Mouse (Mus musculus) stomach, postnatal 0 days (tissue): ENCODE results near the gene Vmn2r117. TPM values are rescaled to one million over a fixed set of nuclear protein-coding genes. Genes with fewer than 3 reads are reported as not detected.
"Not testable (repeated sequence)": the region's sequence is repeated elsewhere in the genome, so short reads cannot be mapped to it uniquely, and the experiment has no call there.

Experiments used
- ATAC-seq: fragments of 200-750 bp; cut with Nextera tagmentation; 2 replicates; pipeline ENCODE4 v1.8.0; 2017; ENCODE audit not compliant: low FRiP score, low TSS enrichment
- DNase-seq: peaks from one replicate; pipeline ENCODE4 v3.0.0-alpha.2; 2016; ENCODE audit warnings: low spot score
- H3K27ac ChIP-seq: fragments of 300-500 bp; sonication (generic); replicated peaks from 2 replicates; pipeline ENCODE4 v1.5.1; 2014; ENCODE audit warnings: mild to moderate bottlenecking, control low read depth
- H3K27me3 ChIP-seq: fragments of 300-500 bp; sonication (generic); 2 replicates; pipeline ENCODE4 v1.6.1; 2014; ENCODE audit warnings: low read length; ENCODE audit not compliant: control insufficient read depth, insufficient read depth
- H3K36me3 ChIP-seq: fragments of 300-500 bp; sonication (generic); 2 replicates; pipeline ENCODE4 v1.6.1; 2014; ENCODE audit warnings: low read length, mixed read lengths; ENCODE audit not compliant: control insufficient read depth, insufficient read depth
- H3K4me1 ChIP-seq: fragments of 300-500 bp; sonication (generic); replicated peaks from 2 replicates; pipeline ENCODE4 v1.6.1; 2014; ENCODE audit warnings: antibody characterized with exemption; ENCODE audit not compliant: control insufficient read depth, insufficient read depth
- H3K4me2 ChIP-seq: fragments of 300-500 bp; sonication (generic); replicated peaks from 2 replicates; pipeline ENCODE4 v1.6.1; 2014; ENCODE audit warnings: low read depth, mild to moderate bottlenecking, control low read depth, moderate library complexity
- H3K4me3 ChIP-seq: fragments of 300-500 bp; sonication (generic); 2 replicates; pipeline ENCODE4 v1.5.1; 2014; ENCODE audit warnings: low read depth, low read length, control low read depth
- H3K9ac ChIP-seq: fragments of 300-500 bp; sonication (generic); 2 replicates; pipeline ENCODE4 v1.6.1; 2014; ENCODE audit warnings: mild to moderate bottlenecking, low read length, control low read depth, mixed read lengths
- H3K9me3 ChIP-seq: fragments of 300-500 bp; sonication (generic); 2 replicates; pipeline ENCODE4 v1.6.1; 2016; ENCODE audit warnings: low read length; ENCODE audit not compliant: control insufficient read depth
- CTCF ChIP-seq: IDR thresholded peaks from 2 replicates; pipeline ENCODE4 v1.5.1; 2016; ENCODE audit warnings: antibody characterized with exemption, low read depth, mild to moderate bottlenecking, moderate library complexity
- EP300 ChIP-seq: optimal IDR thresholded peaks from 2 replicates; pipeline ENCODE3; 2016; ENCODE audit warnings: antibody characterized with exemption
- WGBS: fragments of 180-500 bp; shearing (Covaris S2); extraction: QIAGEN DNeasy Blood & Tissue Kit; methylation state at CpG from one replicate; pipeline ENCODE4 v1.1.7; 2014; 5-methylcytosine and 5-hydroxymethylcytosine counted together
- polyA plus RNA-seq: library from polyadenylated mRNA; unstranded; fragments of >200 nt; fragmentation: Nextera tagmentation; extraction: Ambion mirVana; gene quantifications from 2 replicates; pipeline ENCODE4 v1.2.1, GENCODE M21; 2015

Gene Vmn2r117
- polyA plus RNA-seq = not detected in 2 replicates

DNA sequence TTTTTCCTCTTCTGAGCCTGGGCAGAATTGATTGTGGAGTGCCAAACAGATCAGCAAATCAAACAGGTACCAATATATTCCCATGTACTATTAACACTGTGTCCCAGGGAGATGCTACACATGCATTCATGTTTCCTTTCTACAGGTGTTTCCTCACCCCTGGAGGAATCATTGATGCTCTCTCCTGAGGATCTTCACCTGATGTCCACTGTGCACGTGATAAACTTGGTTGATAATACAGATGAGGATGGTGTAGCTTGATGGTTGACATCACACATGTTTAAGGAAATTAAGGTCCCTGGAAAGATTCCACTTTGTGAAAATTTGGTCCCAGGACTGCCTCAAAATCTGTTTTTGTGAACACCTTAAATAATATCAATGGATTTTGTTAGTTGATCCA is at the start of gene Vmn2r117:
Gene Vmn2r117 (minus strand): TSS at position 101 of the 400 bp plus-strand sequence.
- not testable (repeated sequence) for H3K4me3 ChIP-seq, H3K27me3 ChIP-seq, H3K4me1 ChIP-seq, H3K9me3 ChIP-seq, H3K9ac ChIP-seq, ATAC-seq, H3K36me3 ChIP-seq, DNase-seq, H3K4me2 ChIP-seq, H3K27ac ChIP-seq
- 55% methylated on average over 1 of the region's 1 CpGs for WGBS

DNA sequence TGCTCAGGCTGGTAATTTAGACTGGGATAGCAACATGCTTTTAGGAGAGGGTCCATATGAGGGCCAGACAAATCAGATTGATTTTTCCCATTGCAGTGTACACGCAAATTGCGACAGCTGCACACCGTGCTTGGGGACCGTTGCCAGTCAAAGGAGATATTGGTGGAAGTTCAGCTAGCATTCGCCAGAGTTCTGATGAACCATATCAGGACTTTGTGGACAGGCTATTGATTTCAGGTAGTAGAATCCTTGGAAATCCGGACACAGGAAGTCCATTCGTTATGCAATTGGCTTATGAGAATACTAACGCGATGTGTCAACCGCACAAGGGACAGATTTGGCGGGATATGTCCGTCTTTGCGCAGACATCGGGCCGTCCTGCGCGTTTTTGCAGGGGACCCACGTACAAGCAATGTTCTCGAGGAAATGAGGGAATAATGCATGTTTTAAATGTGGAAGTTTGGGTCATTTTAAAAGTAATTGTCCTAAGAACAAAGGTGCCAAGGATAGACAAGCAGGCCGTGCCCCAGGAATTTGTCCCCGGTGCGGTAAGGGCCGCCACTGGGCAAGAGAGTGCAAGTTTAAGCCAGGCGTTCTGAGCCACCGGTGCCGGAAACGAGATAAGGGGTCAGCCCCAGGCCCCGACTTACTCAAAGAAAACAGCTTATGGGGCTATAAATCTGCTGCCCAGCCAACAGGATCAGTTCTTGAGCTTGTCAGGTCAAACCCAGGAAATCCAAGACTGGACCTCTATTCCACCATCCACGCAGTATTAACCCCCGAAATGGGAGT is 43.6 kb upstream of the Vmn2r117 start:
- H3K27me3 ChIP-seq, H3K27ac ChIP-seq, H3K4me1 ChIP-seq, H3K36me3 ChIP-seq, H3K4me2 ChIP-seq, H3K9ac ChIP-seq, H3K9me3 ChIP-seq, H3K4me3 ChIP-seq, DNase-seq, ATAC-seq: not testable (repeated sequence)
- WGBS = 66% methylated on average over 30 of the region's 30 CpGs

DNA sequence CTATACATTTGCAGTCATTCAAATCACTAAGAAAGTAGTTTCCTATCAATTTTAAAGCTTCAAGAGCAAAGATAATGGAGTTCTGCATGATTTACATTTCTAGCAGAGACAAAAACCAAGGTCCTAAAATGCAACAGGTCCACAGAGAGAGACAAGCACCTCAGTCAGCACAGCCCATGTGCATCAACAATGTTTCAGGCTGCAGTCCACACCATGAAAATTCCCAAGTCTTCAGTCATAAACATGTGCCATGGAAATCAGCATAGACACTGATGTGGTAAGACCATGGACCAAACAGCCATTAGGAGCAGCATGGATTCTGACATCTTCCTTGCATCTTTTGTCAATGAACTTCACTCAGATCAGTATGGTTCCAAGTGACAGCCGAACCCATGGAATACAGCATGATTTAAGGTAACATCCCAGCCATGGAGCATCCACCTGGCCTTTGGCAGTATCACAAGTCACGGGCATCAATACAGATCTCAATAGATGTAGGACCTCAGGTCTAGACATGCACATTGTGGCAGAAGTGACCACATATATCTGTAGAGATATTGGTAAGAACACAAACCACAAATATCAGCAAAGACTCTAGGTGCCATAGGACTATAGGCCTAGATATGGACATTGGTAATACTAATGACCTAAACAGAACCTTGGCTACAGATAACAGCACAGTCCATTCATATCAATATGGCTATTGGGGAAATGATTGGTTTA is 39.4 kb upstream of the Vmn2r117 start:
- peak; percentile 67; the same call in 1 of the 2 replicates for ATAC-seq

GRCm38 (mm10) chr17:23433150-23433679 is 46.3 kb downstream of the Vmn2r117 start:
- H3K27ac ChIP-seq = no peak overlapping the region
- TF ChIP-seq EP300 = no peak
- TF ChIP-seq CTCF = no peak
- no peaks in the 10 kb centered on the region for H3K27me3 ChIP-seq
- ATAC-seq = peak; percentile 47; the same call in 1 of the 2 replicates
- H3K4me3 ChIP-seq = no peak overlapping the region
- peaks cover 7% of the 10 kb centered on the region; the same call in 1 of the 2 replicates for H3K9me3 ChIP-seq
- H3K4me2 ChIP-seq = no peak overlapping the region
- H3K9ac ChIP-seq = no peak overlapping the region
- DNase-seq = no peak
- 73% methylated on average over 6 of the region's 6 CpGs for WGBS
- H3K36me3 ChIP-seq = no peaks in the 10 kb centered on the region
- no peaks in the 10 kb centered on the region for H3K4me1 ChIP-seq

More for the DNA sequence above, 39.4 kb upstream of the Vmn2r117 start:
- H3K4me1 ChIP-seq = no peaks in the 10 kb centered on the region
- peaks cover 4% of the 10 kb centered on the region; the same call in 1 of the 2 replicates for H3K9me3 ChIP-seq
- H3K36me3 ChIP-seq = no peaks in the 10 kb centered on the region
- H3K9ac ChIP-seq = no peak overlapping the region
- H3K27ac ChIP-seq = no peak overlapping the region
- DNase-seq = no peak
- H3K27me3 ChIP-seq = no peaks in the 10 kb centered on the region
- H3K4me3 ChIP-seq = no peak overlapping the region
- H3K4me2 ChIP-seq = no peak overlapping the region
- WGBS = 72% methylated on average over 2 of the region's 2 CpGs
- TF ChIP-seq CTCF = no peak
- TF ChIP-seq EP300 = no peak

Other genes starting within 250 kb of the Vmn2r117 start
- 0.01 TPM in 1 of 2 replicates, not detected in the other for gene Vmn2r114, start 167.2 kb downstream of the Vmn2r117 start, polyA plus RNA-seq
- 0.01 TPM in 1 of 2 replicates, not detected in the other for gene Vmn2r115, start 136.0 kb downstream of the Vmn2r117 start, polyA plus RNA-seq
- not detected in 2 replicates for gene Vmn2r116, start 95.1 kb downstream of the Vmn2r117 start, polyA plus RNA-seq
- gene Zfp213, start 84.5 kb upstream of the Vmn2r117 start, polyA plus RNA-seq = 8.9 and 9.2 TPM in 2 replicates
- gene Zfp13, start 119.8 kb upstream of the Vmn2r117 start, polyA plus RNA-seq = 4.0 and 5.7 TPM in 2 replicates
- 0.05 TPM in 1 of 2 replicates, not detected in the other for gene Zscan10, start 121.2 kb upstream of the Vmn2r117 start, polyA plus RNA-seq
- gene Mmp25, start 165.6 kb upstream of the Vmn2r117 start, polyA plus RNA-seq = 0.12 and 0.18 TPM in 2 replicates
- gene Bicdl2, start 180.8 kb upstream of the Vmn2r117 start, polyA plus RNA-seq = 50.9 and 58.2 TPM in 2 replicates
- gene Hcfc1r1, start 193.9 kb upstream of the Vmn2r117 start, polyA plus RNA-seq = 183 and 186 TPM in 2 replicates
- gene Thoc6, start 194.2 kb upstream of the Vmn2r117 start, polyA plus RNA-seq = 17.7 and 18.1 TPM in 2 replicates
- 33.5 and 33.7 TPM in 2 replicates for gene Tnfrsf12a, start 197.8 kb upstream of the Vmn2r117 start, polyA plus RNA-seq
- gene Cldn6, start 199.6 kb upstream of the Vmn2r117 start, polyA plus RNA-seq = 3.0 and 3.2 TPM in 2 replicates
- gene Cldn9, start 204.3 kb upstream of the Vmn2r117 start, polyA plus RNA-seq = 0.79 and 0.92 TPM in 2 replicates
- 0.04 and 0.16 TPM in 2 replicates for gene 1520401A03Rik, start 243.1 kb upstream of the Vmn2r117 start, polyA plus RNA-seq
- gene Pkmyt1, start 246.6 kb upstream of the Vmn2r117 start, polyA plus RNA-seq = 17.1 and 17.6 TPM in 2 replicates